Mouse (Mus musculus) urinary bladder, postnatal 4 days (tissue): ENCODE measurements around the gene Rora.

ENCODE experiments used
- DNase-seq, 2 experiments: peaks; one replicate each; pipeline ENCODE4 v3.0.0; 2021 to 2022; ENCODE audit warnings: low spot score in 2 of 2

Rora gene

DNA sequence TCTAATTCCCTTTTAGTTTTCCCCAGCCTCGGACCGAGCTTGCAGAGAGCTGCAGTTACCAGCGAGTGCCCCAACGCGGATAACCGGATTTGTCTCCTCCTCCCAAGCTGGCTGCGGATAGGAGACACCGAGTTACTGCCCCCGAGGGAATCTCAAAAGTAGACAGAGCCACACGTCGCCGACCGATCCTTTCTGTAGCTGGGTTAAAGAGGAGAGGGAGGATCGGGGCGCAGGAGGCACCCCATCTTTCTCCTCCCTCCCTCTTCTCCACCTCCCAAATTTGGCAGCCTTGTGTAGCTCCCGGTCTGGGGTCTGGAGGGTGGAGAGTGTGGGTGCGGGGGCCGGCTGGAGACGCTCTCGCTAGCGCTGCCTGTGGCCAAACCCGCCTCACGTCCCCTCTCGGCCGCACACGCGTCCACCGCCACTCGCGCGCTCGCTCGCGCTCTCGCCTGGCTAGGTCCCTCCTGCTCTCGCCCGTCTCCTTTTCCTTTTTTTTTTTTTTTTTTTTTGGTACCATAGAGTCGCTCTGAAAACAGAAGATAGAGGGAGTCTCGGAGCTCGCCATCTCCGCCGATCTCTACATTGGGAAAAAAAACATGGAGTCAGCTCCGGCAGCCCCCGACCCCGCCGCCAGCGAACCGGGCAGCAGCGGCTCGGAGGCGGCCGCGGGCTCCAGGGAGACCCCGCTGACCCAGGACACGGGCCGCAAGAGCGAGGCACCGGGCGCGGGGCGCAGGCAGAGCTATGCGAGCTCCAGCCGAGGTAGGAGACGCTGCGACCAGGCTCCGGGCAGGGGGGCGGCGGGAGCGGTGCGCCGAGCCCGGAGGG lies at the start of gene Rora:
Rora (plus strand) TSS at position 576 of the 828 bp plus-strand sequence.
- DNase-seq = peak; percentile 62 to 63

DNA sequence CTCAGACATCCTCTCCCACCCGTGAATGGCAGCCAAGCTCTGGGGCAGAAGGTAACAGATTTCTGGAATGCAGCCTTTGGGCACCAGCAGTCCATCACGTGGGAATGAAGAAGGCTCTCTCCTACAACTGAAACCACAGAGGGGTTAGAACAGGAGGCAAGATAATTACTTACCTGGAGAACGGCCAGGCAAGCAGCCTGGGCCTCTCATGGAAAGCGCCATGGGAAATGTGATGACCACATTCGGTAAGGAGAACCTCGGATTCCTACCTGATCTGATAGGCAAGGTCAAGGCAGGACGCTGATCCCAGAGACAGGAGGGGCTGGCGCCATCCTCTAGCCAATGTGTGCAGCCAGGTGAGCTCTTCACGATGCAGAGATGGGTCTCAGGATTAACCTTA lies 39.6 kb upstream of the Rora start:
- DNase-seq = no peak

DNA sequence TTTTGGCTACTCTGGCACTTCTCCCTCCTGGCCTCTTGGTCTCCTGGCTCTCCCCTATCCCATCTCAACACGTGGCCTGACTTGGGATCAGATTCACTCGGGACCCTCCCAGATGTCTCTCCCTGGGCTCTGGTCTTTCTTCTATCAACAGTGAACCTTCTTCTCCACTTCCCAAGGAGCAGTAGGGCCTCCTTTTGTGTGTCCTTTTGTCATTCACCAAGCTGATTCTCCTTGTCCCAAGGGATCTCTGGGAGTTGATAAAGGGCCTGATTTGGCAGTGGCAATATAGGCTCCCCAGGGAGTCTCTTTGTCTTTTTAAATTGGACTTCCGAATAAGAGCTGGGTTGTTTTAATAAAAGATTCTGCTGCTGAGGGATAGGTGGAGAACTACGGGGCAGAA lies 36.5 kb upstream of the Rora start:
- DNase-seq = no peak

DNA sequence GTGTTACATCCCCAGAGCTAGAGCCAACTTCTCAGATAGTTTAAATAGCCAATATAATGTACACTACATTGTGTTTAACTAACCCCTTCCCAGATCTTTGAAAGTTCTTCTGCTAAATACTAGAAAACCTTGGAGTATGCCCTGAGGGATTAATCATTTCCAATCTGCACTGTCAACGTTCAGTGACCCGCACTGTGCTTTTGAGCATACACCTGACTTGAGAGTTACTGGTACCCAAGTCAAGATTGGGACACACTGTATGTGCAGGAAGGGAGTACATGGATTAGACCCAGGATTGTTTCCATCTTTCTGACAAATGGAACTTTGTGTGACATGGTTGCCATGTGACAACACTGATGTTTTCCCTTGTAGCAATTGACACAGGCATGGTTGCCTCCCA lies 33.5 kb upstream of the Rora start:
- no peak for DNase-seq

DNA sequence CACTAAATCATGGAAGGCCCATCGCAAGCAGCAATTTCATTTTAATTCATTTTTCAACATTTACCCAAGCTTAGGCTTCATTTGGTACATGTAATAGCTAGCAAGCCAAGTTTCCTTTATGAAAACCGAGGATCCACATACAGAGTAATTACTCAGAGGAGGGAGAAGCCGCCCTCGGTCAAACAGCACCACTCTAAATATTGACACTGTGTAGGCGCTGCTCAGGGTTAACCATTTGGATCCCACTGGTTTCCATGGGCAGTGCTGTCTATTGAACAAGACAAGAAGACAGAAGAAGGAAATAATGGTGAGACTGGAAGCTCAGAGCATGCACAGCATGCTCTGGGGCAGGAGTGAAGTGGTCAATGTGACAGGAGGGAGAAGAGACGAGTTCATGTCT lies 33.1 kb upstream of the Rora start:
- DNase-seq = no peak

DNA sequence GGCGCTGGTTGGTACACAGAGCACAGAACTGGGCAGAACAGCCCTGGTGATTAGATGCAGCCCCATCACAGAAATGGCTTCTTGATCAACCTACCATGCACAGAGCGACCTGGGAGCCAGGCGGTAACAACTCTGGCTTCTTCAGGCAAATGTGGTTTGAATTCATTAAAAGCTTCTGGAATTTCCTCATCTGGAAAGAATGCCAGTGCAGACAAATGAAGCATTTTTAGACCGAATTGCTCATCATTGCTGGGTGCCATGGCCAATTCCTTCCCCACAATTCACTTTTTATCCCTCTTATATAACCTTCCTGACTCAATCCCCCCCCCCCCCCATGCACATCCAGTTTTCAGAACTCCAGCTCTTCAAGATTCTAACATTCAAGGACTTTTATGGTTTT lies 28.6 kb upstream of the Rora start:
- DNase-seq = no peak

DNA sequence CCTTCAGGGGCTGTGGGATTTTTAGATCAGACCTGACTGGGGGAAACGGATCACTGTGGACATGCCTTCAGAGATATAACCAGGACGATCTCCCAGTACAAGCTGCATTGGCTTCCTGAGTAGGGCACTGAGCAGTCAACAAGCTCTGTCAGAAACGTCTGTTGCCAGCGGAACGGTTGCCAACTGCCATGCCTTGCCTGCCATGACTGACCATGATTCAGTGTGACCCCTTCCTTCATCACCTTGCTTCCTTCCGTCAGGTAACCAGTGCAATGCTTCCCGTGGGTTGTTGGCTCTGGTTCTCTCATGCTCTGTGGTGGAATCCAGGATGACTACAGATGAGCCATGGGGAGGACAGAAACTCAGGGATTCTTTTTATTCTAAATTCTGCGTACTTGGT lies 16.3 kb upstream of the Rora start:
- no peak for DNase-seq

DNA sequence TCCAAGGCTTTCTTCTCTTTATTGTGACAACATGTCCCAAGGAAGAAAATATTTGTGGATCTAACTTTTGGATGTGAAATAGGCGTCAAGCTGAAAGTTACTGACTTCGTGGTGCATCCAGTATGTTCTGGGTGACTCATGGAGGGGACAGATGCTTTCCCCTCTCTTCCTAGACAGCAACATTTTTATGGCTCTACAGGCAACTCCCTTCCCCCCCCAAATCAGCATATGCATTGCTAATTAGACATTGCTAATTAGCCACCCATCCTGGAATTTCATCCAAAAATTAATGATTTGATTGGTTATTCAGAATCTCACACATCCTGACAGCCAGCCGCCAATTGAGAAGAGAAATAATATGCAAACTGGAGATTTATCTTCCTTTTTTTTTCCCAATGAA lies 12.5 kb upstream of the Rora start:
- DNase-seq = no peak

DNA sequence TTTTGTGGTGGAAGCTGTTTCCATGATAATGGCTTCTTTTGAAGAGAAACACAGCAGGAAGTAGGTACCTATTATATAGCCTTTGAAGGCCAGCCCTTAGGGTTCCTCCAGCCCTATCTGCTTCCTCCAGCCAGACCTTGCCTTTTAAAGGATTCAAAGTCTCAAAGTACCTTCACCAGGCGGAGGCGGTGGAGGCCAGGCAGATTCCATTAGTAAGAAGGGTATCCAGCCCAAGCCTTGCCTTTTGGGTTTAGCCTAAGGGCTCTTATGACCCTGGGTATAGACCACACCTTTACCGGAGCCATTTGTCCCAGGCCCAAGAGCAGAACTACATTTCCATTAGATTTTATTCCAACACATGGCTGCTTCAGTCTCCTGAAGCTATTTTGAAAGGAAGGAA lies 5.5 kb upstream of the Rora start:
- DNase-seq = no peak

DNA sequence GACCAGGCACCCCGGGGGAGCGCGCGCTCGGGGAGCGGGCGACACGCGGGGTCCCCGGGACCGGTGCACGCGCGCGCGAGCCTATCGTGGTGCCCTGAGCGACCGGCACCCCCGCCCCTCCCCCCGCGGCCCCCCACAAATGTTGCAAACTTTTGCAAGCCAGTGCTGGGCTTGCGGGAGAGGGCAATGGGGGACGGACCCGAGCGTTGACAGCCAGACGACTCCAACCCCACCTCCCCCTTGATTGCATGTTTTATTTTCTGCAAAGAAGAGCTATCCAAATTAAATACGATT lies 400 bp downstream of the Rora start:
- DNase-seq = no peak

DNA sequence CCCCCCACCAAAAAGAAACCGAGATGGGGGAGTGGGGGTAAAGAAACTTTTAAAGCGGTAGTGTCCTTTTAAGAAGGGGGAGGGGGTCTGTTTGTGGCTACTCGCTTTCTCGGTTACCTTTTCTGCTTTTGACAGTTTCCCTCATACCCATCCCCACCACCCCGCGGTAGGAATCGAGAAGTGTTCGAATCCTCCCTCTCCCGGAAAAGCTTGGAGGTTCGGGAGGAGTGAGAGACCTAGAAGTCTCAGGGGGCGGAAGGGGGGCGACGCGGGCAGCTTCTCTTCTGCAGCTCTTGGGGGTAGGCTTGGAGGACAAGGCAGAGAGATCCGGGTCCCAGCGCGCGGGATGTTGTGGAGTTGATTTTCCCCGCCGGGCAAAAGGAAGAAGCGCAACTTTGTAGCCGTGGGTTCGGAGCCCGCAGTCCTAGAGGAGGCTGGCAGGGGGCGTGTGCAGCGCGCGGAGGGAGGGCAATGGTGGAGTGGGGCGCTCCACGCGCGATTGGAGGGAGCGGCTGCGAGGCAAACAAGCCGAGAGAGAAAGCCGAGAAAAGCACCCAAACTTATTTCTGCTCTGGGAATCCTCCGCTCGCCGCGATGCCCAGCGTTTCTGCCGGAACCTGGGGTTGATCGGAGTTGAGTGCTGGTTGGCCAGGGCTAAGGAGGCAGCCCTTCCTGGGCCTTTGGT lies 889 bp downstream of the Rora start:
- DNase-seq = peak in 1 of 2 experiments; percentile 19

DNA sequence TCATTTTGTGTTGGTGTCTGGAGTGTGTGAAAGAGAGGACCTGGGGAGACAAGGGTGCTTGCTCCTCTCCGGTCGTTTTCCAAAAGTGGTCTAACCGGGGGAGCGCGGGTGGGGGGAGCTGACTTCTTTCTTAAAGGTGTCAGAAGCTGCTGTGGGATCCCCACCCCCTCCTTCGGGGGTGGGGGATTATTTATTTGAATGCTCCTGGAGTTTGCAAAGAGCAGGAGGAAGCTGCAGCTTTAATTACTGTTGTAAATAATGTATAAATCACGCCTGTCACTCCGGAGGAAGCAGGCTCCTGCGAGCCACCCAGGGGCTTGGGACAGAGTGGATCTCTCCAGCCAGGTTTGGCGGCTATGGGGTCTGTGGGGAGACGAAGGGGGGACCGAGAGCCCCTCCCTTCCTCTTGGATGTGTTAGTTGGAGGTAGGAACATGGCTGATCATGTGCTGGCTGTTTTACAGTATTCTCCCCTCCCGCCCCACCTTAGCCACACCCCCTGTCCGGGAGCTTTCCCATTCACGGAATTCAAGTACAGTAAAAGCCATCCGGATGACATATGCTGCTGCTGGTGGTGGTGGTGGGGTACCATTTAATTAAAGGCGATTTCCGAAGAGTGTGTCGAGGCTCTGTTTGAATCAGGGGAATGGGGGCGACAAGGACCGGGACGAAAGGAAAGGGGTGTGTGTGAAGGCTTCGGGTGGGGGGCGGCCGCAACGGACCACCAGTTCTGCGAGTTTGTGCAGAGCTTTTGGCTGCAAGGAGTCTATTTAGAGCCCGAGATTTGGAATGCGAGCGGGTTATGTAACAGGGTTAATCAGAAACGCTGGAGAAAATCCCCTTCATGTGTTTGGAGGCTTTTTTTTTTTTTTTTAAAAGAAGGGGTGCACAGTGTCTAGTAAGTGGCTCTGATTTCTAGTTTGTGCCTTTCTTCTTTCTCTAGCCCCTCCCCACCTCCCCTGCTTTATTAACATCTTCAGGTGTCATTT lies 1.7 kb downstream of the Rora start:
- DNase-seq = peak in 1 of 2 experiments; percentile 28

DNA sequence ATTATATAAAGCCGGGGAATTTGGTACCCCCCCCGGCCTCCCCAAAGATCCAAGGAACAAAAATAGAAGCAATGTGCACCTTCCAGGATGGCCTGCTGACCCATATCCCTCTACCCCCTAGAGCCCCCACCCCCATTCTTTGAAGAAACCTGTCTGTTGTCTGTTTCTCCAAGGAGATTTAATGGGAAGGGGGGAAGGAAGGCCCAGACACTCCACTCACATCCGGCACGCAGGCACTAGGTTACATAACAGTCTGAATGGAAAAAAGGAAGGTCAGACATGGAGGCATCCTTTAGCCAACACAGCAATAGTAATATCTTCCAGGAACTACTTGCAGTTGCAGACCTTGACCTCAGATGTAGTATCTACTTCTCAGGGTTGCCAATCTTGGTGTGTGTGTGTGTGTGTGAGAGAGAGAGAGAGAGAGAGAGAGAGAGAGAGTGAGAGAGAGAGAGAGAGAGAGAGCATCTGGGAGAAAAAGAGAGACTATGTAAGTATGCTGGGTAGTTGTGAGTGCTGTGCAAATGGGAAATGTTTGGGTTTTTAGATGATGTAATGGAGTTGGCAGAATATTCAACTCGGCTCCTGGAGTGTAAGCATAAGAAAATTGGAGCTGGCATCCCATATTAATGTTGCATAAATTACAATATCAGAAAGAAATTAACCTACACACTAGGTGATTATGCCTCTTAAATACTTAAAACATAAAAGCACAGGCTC lies 2.6 kb downstream of the Rora start:
- no peak for DNase-seq

DNA sequence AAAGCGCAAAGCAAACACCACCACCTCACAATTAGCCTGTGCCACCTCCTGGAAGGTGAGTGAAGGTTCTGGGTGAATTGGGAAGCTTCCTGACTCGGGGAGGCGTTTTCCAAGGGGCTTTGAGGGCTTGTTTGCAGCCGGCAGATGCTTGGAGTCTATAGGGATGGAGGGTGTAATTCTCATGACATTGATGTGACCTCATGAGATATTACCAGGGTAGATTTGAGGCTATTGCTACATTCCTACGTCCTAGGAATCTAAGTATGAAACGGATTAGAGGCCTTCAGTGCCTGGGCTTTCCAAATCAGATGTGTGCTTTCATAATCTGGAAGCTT lies 3.2 kb downstream of the Rora start:
- no peak for DNase-seq

DNA sequence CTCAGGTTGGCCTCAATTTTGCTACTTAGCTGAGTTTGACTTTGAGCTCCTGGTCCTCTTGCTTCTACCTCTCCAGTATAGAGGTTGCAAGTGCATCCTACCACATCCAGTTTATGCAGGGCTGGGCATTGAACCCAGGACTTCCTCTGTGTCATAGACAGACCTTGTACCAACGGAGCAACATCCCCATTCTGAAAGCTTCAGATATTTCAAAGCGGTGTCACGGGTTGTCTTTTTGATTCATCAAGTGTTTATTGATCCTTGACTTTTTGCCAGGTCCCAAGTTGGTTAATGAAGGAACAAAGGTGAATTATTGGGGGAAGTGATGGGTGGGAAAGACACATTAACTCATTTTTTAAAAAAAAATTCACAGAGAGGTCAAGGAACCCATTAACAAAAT lies 17.1 kb downstream of the Rora start:
- DNase-seq = no peak

DNA sequence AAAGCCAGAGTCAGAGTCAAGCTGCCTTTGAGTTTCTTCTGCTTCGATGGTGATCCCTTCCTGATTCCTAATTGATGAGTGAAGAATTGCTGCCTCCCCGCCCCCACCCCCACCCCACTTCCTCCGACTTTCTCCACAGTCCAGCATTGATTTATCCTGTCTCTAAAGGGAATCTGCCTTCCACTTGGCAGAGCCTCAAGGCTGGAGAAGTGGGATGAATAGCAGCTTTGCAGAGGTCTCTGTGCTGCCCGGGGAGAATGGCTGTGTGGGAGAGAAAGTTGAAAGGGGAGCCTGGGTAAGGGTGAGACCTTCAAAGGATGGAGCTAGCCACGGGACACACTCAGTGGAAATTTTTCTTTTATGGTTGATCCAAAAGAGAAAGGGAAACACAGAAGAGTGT lies 18.9 kb downstream of the Rora start:
- DNase-seq = no peak

DNA sequence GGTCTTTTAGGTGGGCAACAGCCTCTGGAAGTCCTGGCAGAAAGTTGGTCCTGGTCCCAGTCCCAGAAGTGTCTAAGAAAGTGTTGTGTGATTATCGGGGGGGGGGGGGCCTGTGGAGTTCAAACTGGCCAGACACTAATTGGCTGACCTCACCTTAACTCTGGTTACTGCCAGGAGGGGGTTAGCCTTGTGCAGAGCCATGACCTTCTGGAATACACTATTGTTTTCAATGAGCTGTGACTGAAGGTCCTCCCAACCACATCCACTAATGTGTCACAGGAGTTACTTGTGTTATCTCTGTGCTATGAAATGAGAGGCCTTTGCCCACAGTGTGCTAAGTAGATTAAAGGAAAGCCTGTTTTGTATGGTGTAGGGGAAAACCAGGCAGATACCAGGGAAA lies 19.6 kb downstream of the Rora start:
- DNase-seq = no peak

DNA sequence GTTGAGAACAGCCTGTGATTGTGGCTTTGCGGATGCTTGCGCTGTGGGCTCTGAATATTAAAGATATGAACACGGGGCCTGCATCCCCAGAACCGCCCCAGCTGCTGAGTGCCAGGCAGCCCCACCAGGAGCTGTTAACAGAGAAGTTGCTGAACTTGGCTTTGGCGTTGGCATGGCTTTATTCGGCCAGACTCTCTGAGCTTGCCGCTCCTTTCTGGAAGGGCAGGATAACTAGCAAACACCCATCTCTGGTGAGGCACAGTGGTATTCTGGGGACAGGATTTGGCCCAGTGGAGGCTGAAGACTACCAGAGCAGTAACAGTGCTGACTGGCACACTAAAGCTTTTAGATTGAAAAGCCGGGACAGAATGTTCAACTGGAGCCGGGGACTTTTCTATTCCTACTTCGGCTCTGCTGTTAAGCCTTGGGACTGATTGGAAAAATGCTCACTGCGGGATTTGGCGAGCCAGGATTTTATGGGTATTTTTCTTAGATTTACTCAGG lies 26.3 kb downstream of the Rora start:
- DNase-seq = no peak

DNA sequence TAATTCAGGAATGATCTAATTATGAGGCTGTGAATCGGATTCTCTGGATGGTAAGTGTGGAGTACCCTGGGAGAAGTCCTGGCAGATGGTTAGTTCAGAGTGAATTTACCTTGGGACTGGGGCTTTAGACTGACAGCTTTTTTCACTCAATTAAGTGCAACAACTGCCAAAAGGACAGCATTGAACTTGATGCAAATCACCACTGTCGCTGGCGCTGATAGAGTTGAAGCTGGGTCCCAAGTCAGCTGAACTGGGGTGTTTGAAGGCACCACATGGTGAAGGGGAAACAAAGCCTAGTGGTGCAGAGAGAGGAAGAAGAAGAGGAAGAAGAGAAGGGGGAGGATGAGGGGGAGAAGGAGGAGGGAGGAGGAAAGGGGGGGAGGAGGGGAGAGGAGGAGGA lies 30.4 kb downstream of the Rora start:
- DNase-seq = no peak

DNA sequence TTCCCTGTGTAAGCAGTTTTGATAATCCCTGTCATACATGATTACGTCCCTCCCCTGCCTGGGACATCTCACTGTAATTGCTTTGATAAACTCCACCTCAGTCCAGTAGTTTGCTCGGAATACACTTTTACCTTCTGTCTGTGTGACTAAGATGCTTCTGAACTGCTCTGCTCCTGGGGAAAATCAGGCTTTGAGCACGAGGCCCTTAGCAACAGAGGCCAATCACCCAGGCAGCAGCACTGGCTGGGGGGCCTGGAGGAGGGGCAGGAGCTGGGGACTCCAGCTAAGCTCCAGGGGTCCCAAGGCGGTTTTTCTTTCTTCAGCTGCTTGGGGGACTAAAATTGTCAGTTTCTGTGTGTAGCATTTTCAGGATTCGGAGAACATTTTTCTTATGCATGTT lies 32.0 kb downstream of the Rora start:
- no peak for DNase-seq

DNA sequence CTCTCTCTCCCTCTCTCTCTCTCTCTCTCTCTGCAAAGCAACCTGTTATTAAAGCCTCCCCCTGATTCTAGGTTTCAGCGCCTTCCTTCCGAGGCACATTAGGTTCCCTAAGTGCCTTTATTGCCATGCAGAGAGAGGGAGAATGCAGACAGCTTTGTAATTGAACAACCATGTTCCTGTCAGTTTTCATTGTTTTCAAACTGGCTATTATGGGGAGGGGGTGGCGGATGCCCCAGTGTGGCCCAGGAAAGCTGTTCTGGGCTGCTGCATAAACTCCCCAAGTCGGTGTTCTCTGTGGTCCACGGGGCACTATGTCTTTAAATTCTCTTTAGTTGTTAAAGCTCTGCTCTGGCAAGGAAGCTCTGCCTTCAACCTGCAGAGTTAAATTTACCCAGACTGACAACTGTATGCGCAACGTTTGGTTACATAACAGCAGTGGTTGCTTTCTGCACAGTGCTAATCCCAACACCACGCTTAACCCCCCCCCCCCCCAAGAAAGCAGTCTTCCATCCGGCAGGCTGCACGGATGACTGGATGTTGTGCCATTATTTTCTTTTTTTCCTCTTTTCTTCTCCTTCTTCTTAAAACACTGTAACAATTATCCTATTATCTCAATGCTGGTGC lies 33.8 kb downstream of the Rora start:
- no peak for DNase-seq
